Mouse (Mus musculus) forebrain, embryonic 11.5 days (tissue): Measurements from ENCODE around the gene Dad1. TPM values are rescaled to one million over a fixed set of nuclear protein-coding genes. Genes with fewer than 3 reads are reported as not detected.

Experiments
- ATAC-seq: fragments of 200-750 bp; cut with Nextera tagmentation; replicated peaks from 2 replicates; pipeline ENCODE4 v1.8.0; 2017; ENCODE audit warnings: moderate TSS enrichment; ENCODE audit not compliant: low FRiP score
- DNase-seq: peaks from one replicate; pipeline ENCODE4 v3.0.0-alpha.2; 2017; ENCODE audit warnings: low spot score
- H3K27ac ChIP-seq: fragments of 300-500 bp; sonication (generic); 2 replicates; pipeline ENCODE4 v1.5.1; 2014; ENCODE audit warnings: low read depth, low read length
- H3K27me3 ChIP-seq: fragments of 300-500 bp; sonication (generic); 2 replicates; pipeline ENCODE4 v1.6.1; 2014; ENCODE audit warnings: mild to moderate bottlenecking, low read length, mixed read lengths; ENCODE audit not compliant: control insufficient read depth, insufficient read depth
- H3K36me3 ChIP-seq: fragments of 300-500 bp; sonication (generic); 2 replicates; pipeline ENCODE4 v1.6.1; 2014; ENCODE audit warnings: mild to moderate bottlenecking, low read length, moderate library complexity, mixed read lengths; ENCODE audit not compliant: control insufficient read depth, insufficient read depth
- H3K4me1 ChIP-seq: fragments of 300-500 bp; sonication (generic); replicated peaks from 2 replicates; pipeline ENCODE4 v1.6.1; 2014; ENCODE audit warnings: low read length, mixed read lengths; ENCODE audit not compliant: control insufficient read depth, insufficient read depth
- H3K4me2 ChIP-seq: fragments of 300-500 bp; sonication (generic); 2 replicates; pipeline ENCODE4 v1.6.1; 2014; ENCODE audit warnings: low read depth, mild to moderate bottlenecking, low read length, moderate library complexity, mixed read lengths; ENCODE audit not compliant: severe bottlenecking
- H3K4me3 ChIP-seq: fragments of 300-500 bp; sonication (generic); 2 replicates; pipeline ENCODE4 v1.5.1; 2014; ENCODE audit warnings: low read depth, low read length
- H3K9ac ChIP-seq: fragments of 300-500 bp; sonication (generic); 2 replicates; pipeline ENCODE4 v1.6.1; 2014; ENCODE audit warnings: low read length
- H3K9me3 ChIP-seq: fragments of 300-500 bp; sonication (generic); 2 replicates; pipeline ENCODE4 v1.6.1; 2016; ENCODE audit warnings: low read length, mixed read lengths; ENCODE audit not compliant: control insufficient read depth
- WGBS: fragments of 180-500 bp; shearing (Covaris S2); extraction: QIAGEN DNeasy Blood & Tissue Kit; methylation state at CpG from one replicate; pipeline ENCODE4 v1.1.7; 2014; 5-methylcytosine and 5-hydroxymethylcytosine counted together
- polyA plus RNA-seq: library from polyadenylated mRNA; unstranded; fragments of >200 nt; fragmentation: Nextera tagmentation; extraction: Ambion mirVana; gene quantifications from 2 replicates; pipeline ENCODE4 v1.2.1, GENCODE M21; 2014

Gene Dad1
- polyA plus RNA-seq, 1 experiment from 2014 or later: 240 TPM

- ATAC-seq: no peak
- no peaks in the 10 kb centered on the region for H3K9me3 ChIP-seq
- DNase-seq: no peak
- WGBS: 79% methylated on average over 9 of the region's 9 CpGs
- no peak overlapping the region for H3K27ac ChIP-seq
- H3K36me3 ChIP-seq: no peaks in the 10 kb centered on the region
- H3K27me3 ChIP-seq: no peaks in the 10 kb centered on the region
- H3K4me1 ChIP-seq: no peaks in the 10 kb centered on the region
- no peak overlapping the region for H3K4me2 ChIP-seq
- no peak overlapping the region for H3K9ac ChIP-seq
- H3K4me3 ChIP-seq: no peak overlapping the region
Measured at GRCm38 (mm10) chr14:54218721-54219120, 35.2 kb downstream of the Dad1 start.

DNA sequence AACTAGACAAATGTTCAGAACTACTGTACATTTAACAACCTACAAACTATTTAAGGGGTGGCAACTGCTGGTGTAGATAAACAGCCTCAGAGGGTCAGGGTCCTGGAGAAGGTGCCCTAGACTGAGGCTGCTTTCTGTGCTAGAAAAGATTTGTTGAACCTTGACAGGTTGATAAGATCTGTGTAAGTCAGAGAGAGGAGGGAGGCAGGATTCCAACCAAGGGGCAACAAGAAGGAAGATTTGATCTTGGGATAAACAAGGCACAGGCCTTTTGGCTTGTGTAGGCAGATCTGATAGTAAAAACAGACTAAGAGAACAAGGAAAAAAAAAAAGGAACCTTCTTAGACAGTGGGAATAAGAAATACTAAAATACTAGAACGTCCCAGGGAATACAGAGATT is 35.7 kb downstream of the Dad1 start:
- DNase-seq (no peak), ATAC-seq (no peak)
- WGBS: 77% methylated on average over 1 of the region's 1 CpGs
- Histone ChIP-seq H3K4me3 (no peak overlapping the region), H3K4me2 (no peak overlapping the region), H3K27me3 (no peaks in the 10 kb centered on the region), H3K4me1 (no peaks in the 10 kb centered on the region), H3K9ac (no peak overlapping the region), H3K27ac (no peak overlapping the region), H3K9me3 (no peaks in the 10 kb centered on the region), H3K36me3 (no peaks in the 10 kb centered on the region)

- no peaks in the 10 kb centered on the region for H3K36me3 ChIP-seq
- no peak for ATAC-seq
- no peak for DNase-seq
- H3K27me3 ChIP-seq: no peaks in the 10 kb centered on the region
- H3K4me3 ChIP-seq: no peak overlapping the region
- H3K4me2 ChIP-seq: no peak overlapping the region
- no peak overlapping the region for H3K27ac ChIP-seq
- H3K9ac ChIP-seq: no peak overlapping the region
- WGBS: 90% methylated on average over 7 of the region's 7 CpGs
- no peaks in the 10 kb centered on the region for H3K4me1 ChIP-seq
- no peaks in the 10 kb centered on the region for H3K9me3 ChIP-seq
Measured at GRCm38 (mm10) chr14:54216126-54216525, 37.8 kb downstream of the Dad1 start.

DNA sequence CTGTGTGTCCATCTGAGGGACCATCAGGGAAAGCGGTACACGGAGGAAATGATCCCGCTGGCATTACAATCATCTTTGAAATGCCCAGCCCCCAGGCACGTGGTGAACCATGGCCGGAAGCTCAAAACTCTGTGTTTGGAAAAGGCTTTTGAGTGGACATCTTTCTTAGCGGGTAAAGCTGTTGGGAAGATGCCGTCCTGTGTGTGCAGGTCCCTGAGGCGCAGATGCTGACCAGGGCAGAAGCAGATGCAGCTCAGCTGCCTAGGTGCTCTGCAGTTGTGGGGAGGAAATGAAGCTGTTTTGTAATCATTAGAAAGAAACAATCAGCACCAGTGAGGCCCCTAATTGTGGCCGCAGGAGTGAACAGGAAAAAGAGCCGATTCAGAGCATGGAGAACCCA is 39.0 kb downstream of the Dad1 start:
- Histone ChIP-seq H3K4me2 (no peak overlapping the region), H3K27ac (no peak overlapping the region), H3K4me1 (no peaks in the 10 kb centered on the region), H3K36me3 (no peaks in the 10 kb centered on the region), H3K9me3 (no peaks in the 10 kb centered on the region), H3K9ac (no peak overlapping the region), H3K4me3 (no peak overlapping the region), H3K27me3 (no peaks in the 10 kb centered on the region)
- 87% methylated on average over 10 of the region's 10 CpGs for whole genome bisulfite sequencing
- DNase-seq (no peak), ATAC-seq (no peak)

DNA sequence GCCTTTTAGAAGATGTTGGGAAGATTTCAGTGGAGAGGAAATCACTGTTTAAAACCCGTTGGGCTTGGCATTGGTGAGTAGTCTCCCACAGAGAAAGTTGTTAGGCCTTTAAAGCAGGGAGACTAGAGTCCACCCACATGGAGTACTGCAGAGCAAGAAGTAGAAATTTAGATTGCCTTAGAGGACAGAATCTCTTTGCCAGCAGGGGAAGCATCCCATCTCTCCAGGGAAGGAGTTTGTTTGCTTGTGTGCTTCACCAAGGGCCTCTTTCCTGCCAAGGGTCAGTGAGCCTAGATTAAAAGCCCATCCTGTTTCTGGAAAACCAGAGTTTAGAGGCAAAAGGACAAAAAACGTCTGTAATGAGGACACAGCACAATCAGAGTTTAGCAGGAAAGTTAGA is 39.4 kb downstream of the Dad1 start:
- Histone ChIP-seq H3K4me1 (no peaks in the 10 kb centered on the region), H3K4me2 (no peak overlapping the region), H3K9me3 (no peaks in the 10 kb centered on the region), H3K9ac (no peak overlapping the region), H3K36me3 (no peaks in the 10 kb centered on the region), H3K27me3 (no peaks in the 10 kb centered on the region), H3K4me3 (no peak overlapping the region), H3K27ac (no peak overlapping the region)
- DNase-seq: no peak
- ATAC-seq: no peak
- WGBS: 40% methylated on average over 2 of the region's 2 CpGs

- no peak overlapping the region for H3K4me2 ChIP-seq
- H3K4me3 ChIP-seq: no peak overlapping the region
- DNase-seq (no peak), ATAC-seq (no peak)
- no peaks in the 10 kb centered on the region for H3K9me3 ChIP-seq
- H3K36me3 ChIP-seq: no peaks in the 10 kb centered on the region
- 84% methylated on average over 2 of the region's 2 CpGs for WGBS
- H3K27ac ChIP-seq: no peak overlapping the region
- H3K4me1 ChIP-seq: no peaks in the 10 kb centered on the region
- no peaks in the 10 kb centered on the region for H3K27me3 ChIP-seq
- H3K9ac ChIP-seq: no peak overlapping the region
Measured at GRCm38 (mm10) chr14:54213734-54214133, 40.2 kb downstream of the Dad1 start.

DNA sequence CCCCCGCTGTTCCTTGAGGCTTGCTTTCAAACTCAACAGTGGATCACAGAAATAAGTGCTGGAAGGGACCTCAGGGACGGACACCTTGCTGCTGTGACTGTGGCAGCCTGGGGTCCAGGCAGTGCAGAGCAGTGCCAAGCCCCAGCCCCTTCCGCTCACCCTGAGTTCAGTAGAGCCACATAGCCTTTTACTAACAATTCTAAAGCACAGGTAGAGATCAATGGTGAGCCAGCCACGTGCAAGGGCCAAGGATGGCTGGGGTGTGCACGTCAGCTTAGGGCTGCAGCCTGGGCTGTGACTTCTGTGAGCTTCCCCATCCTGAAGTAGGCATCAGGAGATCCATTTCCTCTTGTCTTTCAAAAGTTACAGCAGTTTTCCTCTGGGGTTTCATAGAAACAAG is 42.1 kb downstream of the Dad1 start:
- 86% methylated on average over 5 of the region's 5 CpGs for WGBS
- H3K4me1 ChIP-seq: no peaks in the 10 kb centered on the region
- no peaks in the 10 kb centered on the region for H3K9me3 ChIP-seq
- DNase-seq (no peak), ATAC-seq (no peak)
- H3K9ac ChIP-seq: no peak overlapping the region
- no peak overlapping the region for H3K4me3 ChIP-seq
- no peak overlapping the region for H3K4me2 ChIP-seq
- no peak overlapping the region for H3K27ac ChIP-seq
- no peaks in the 10 kb centered on the region for H3K27me3 ChIP-seq
- H3K36me3 ChIP-seq: no peaks in the 10 kb centered on the region

GRCm38 (mm10) chr14:54211199-54211598 is 42.7 kb downstream of the Dad1 start:
- DNase-seq (no peak), ATAC-seq (no peak)
- Histone ChIP-seq H3K4me1 (no peaks in the 10 kb centered on the region), H3K36me3 (no peaks in the 10 kb centered on the region), H3K9me3 (no peaks in the 10 kb centered on the region), H3K4me3 (no peak overlapping the region), H3K27me3 (no peaks in the 10 kb centered on the region), H3K27ac (no peak overlapping the region), H3K9ac (no peak overlapping the region), H3K4me2 (no peak overlapping the region)
- 87% methylated on average over 8 of the region's 8 CpGs for WGBS

GRCm38 (mm10) chr14:54210401-54210800 is 43.5 kb downstream of the Dad1 start:
- ATAC-seq (no peak), DNase-seq (no peak)
- Histone ChIP-seq H3K4me2 (no peak overlapping the region), H3K9ac (no peak overlapping the region), H3K9me3 (no peaks in the 10 kb centered on the region), H3K27ac (no peak overlapping the region), H3K27me3 (no peaks in the 10 kb centered on the region), H3K4me1 (no peaks in the 10 kb centered on the region), H3K4me3 (no peak overlapping the region), H3K36me3 (no peaks in the 10 kb centered on the region)
- WGBS: 90% methylated on average over 2 of the region's 2 CpGs
